Mouse (Mus musculus) ovary, adult 18-20 months (tissue): Measurements from ENCODE around the gene Txn2.
"Not testable (repeated sequence)": the region's sequence is repeated elsewhere in the genome, so short reads cannot be mapped to it uniquely, and the experiment has no call there.

Source experiments
- DNase-seq: peaks from one replicate; pipeline ENCODE4 v3.0.0; 2022; ENCODE audit warnings: low spot score, mixed read lengths

The Txn2 gene

GRCm38 (mm10) chr15:77876716-77877115, 52.1 kb downstream of the Txn2 start:
- DNase-seq: no peak

- DNase-seq: no peak
Observed at GRCm38 (mm10) chr15:77875953-77876352, 52.9 kb downstream of the Txn2 start.

- DNase-seq: no peak
Observed at GRCm38 (mm10) chr15:77874807-77875206, 54.0 kb downstream of the Txn2 start.

- no peak for DNase-seq
Observed at GRCm38 (mm10) chr15:77874310-77874709, 54.5 kb downstream of the Txn2 start.

GRCm38 (mm10) chr15:77873564-77873963, 55.2 kb downstream of the Txn2 start:
- DNase-seq: no peak

- no peak for DNase-seq
Observed at GRCm38 (mm10) chr15:77872996-77873395, 55.8 kb downstream of the Txn2 start.

- DNase-seq: no peak
Observed at GRCm38 (mm10) chr15:77868340-77868739, 60.5 kb downstream of the Txn2 start.

- DNase-seq: not testable (repeated sequence)
Observed at GRCm38 (mm10) chr15:77867231-77867968, 61.4 kb downstream of the Txn2 start.

- DNase-seq: no peak
Observed at GRCm38 (mm10) chr15:77866583-77867220, 62.1 kb downstream of the Txn2 start.
